Mouse (Mus musculus) kidney, embryonic 15.5 days (tissue): Measurements from ENCODE around the gene Rabep1. TPM values are rescaled to one million over a fixed set of nuclear protein-coding genes. Genes with fewer than 3 reads are reported as not detected.

ENCODE experiments used
- polyA plus RNA-seq: library from polyadenylated mRNA; unstranded; fragments of >200 nt; fragmentation: Nextera tagmentation; extraction: Ambion mirVana; gene quantifications from 2 replicates; pipeline ENCODE4 v1.2.1, GENCODE M21; 2015

Gene Rabep1
- polyA plus RNA-seq, 1 experiment from 2014 or later, result 36.8 TPM

Other genes with a start within 250 kb of the Rabep1 start
- gene 4930544D05Rik, start 228.9 kb upstream of the Rabep1 start, polyA plus RNA-seq, result not detected in 2 replicates
- 0.27 TPM in 1 of 2 replicates, not detected in the other for gene Chrne, start 225.6 kb upstream of the Rabep1 start, polyA plus RNA-seq
- 0.19 and 0.30 TPM in 2 replicates for gene Gp1ba, start 205.7 kb upstream of the Rabep1 start, polyA plus RNA-seq
- gene Rnf167, start 197.5 kb upstream of the Rabep1 start, polyA plus RNA-seq, result 115 and 122 TPM in 2 replicates
- gene Slc25a11, start 197.3 kb upstream of the Rabep1 start, polyA plus RNA-seq, result 178 and 186 TPM in 2 replicates
- 1,914 and 2,031 TPM in 2 replicates for gene Pfn1, start 190.1 kb upstream of the Rabep1 start, polyA plus RNA-seq
- 30.3 and 38.5 TPM in 2 replicates for gene Eno3, start 187.6 kb upstream of the Rabep1 start, polyA plus RNA-seq
- gene Spag7, start 175.4 kb upstream of the Rabep1 start, polyA plus RNA-seq, result 181 and 202 TPM in 2 replicates
- 12.8 and 14.1 TPM in 2 replicates for gene Camta2, start 156.7 kb upstream of the Rabep1 start, polyA plus RNA-seq
- gene Inca1, start 144.6 kb upstream of the Rabep1 start, polyA plus RNA-seq, result 1.2 and 2.3 TPM in 2 replicates
- gene Kif1c, start 144.2 kb upstream of the Rabep1 start, polyA plus RNA-seq, result 3.5 and 3.6 TPM in 2 replicates
- 6.8 and 8.1 TPM in 2 replicates for gene Zfp3, start 80.6 kb upstream of the Rabep1 start, polyA plus RNA-seq
- 0.25 TPM in 1 of 2 replicates, not detected in the other for gene Scimp, start 32.2 kb upstream of the Rabep1 start, polyA plus RNA-seq
- gene Nup88, start 125.2 kb downstream of the Rabep1 start, polyA plus RNA-seq, result 128 and 131 TPM in 2 replicates
- 68.3 and 76.2 TPM in 2 replicates for gene Rpain, start 125.4 kb downstream of the Rabep1 start, polyA plus RNA-seq
- 286 and 311 TPM in 2 replicates for gene C1qbp, start 138.2 kb downstream of the Rabep1 start, polyA plus RNA-seq
- 22.1 and 22.9 TPM in 2 replicates for gene Dhx33, start 159.7 kb downstream of the Rabep1 start, polyA plus RNA-seq
- gene Mis12, start 174.8 kb downstream of the Rabep1 start, polyA plus RNA-seq, result 41.1 and 43.8 TPM in 2 replicates
- gene Derl2, start 175.1 kb downstream of the Rabep1 start, polyA plus RNA-seq, result 47.6 and 48.1 TPM in 2 replicates
- 57.7 and 69.4 TPM in 2 replicates for gene 6330403K07Rik, start 188.7 kb downstream of the Rabep1 start, polyA plus RNA-seq